Mouse (Mus musculus): ENCODE measurements at regions not wholly inside any gene's neighbourhood (a gene's known extent, or its start where the extent isn't known, plus 50 kb on each side); places are given as distances from the start of the nearest gene placed in this dataset.
"Not testable (repeated sequence)": the region's sequence is repeated elsewhere in the genome, so short reads cannot be mapped to it uniquely, and the experiment has no call there.

DNA sequence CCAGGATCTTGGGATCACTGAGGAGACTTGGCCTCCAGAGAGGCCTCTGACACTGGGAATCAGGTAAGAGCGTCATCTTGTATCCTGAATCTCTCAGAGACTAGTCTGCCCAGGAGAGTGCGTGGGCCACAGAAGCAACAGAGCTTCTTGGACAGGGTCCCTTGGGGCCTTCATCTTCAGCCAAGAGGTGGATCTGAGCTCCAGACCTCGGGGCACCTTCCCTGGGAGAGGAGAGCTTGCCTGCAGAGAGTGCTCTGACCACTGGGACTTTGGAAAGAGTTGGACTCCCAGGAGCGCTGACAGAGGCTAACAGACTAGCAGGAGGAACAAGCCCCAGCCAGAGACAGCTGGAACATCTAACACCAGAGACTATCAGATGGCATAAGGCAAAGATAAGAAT is 73.9 kb upstream of the Gm15319 start:
- peak in 1 of 2 experiments; percentile 3 for DNase-seq (ENCODE audit: low spot score in 2 of 2)

DNA sequence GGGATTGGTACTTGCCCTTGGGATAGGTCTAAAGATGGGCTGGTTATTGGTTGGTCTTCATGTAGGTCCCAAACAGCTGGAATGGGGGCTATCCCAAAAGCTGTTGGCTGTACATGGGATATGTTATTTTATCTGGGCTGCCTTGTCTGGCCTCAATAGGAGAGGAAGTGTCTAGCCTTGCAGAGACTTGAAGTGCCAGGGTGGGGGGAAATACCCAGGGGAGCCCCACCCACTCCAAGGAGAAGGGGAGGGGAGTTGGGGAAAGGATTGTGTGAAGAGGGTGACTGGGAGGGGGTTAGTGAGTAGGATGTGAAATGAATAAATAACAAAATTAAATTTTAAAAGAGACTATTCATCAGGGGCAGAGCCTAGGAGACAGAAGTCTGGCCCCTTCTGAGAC is 70.2 kb upstream of the Gm15319 start:
- peak in 1 of 2 experiments; percentile 5 for DNase-seq (ENCODE audit: low spot score in 2 of 2)

DNA sequence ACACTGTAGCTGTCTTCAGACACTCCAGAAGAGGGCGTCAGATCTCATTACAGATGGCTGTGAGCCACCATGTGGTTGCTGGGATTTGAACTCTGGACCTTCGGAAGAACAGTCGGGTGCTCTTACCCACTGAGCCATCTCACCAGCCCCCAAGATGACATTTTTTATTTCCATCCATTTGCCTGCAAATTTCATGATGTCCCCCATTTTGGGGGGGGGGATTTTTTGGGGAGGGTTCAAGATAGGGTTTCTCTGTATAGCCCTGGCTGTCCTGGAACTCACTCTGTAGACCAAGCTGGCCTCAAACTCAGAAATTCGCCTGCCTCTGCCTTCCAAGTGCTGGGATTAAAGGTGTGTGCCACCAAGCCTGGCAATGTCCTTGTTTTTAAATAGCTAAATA is 66.5 kb upstream of the Gm15319 start:
- DNase-seq (ENCODE audit: low spot score in 2 of 2), result not testable (repeated sequence)

DNA sequence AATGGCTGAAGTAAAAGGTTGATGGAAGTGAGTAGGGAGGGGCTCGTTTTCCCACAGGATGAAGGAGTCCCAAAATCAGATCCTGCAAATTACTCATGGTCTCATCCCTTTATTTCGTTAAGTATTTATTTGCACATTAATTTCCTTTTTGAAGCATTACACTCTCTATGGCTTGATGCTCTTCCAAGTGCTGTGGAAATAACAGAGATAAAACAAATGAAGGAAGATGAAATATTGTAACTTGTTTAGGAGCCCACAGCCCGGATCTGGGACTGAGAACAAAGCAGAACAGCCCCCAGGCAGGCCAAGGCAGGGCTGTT is 61.9 kb upstream of the Gm15319 start:
- DNase-seq (ENCODE audit: low spot score in 2 of 2), result not testable (repeated sequence)

DNA sequence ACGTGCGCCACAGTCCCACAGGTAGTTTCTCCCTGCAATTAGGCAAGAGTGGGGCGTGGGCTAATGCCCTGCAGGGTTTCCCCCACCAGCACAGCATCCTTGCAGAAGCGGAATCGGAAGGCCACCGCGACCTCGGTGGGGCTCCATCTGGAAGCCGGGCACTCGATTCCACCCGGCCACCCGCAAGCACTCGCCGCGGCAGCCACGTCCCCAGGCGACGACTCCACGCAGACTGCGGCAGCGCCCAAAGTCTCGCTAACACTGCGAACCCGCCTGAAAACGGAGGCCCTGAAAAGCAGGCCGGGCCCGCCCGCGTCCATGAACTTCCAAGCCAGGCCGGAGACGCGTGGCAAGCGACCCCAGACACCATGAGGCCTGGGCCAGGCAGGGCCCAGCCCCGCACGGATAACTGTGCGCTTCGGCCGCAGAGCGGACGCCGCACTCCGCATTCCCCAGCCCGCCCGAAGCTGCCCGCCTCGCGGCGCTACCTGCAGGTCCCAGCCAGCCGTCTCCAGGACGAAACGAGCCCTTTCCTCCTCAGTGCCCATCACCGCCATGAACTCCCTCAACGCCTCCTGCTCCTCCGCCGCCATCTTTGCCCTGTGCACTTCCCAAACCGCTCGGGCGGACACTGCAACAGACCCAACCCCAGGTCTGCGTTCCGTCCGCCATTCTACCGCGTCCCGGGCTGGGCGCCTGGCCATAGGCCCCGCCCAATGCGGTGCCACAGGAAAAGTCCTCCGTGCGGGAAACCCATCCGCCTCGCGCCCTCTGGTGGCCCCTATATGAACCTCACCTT is 61.3 kb upstream of the Gm15319 start:
- peak; percentile 100 for DNase-seq (ENCODE audit: low spot score in 2 of 2)

DNA sequence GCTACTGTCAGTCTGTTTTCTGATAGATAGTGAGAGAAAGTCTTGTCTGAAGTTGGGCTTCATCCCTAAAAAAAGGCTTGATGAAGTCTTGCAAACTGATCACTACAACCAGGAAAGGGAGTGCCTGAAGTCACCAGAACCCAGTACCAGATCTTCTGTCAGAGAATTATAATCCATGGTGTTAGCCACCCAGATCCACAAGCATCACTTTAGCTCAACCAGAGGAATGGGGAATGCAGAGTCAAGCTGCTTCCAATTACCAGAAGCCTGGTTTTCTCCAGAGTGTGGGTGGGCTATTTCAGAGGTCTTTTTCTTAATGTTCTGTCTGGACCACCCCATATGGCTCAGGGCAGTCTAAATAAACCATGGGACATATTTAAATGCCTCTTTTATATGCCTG is 57.8 kb upstream of the Gm15319 start:
- peak in 1 of 2 experiments; percentile 4 for DNase-seq (ENCODE audit: low spot score in 2 of 2)
